Mouse (Mus musculus): Measurements from ENCODE around the gene 0610012G03Rik.

0610012G03Rik gene

DNA sequence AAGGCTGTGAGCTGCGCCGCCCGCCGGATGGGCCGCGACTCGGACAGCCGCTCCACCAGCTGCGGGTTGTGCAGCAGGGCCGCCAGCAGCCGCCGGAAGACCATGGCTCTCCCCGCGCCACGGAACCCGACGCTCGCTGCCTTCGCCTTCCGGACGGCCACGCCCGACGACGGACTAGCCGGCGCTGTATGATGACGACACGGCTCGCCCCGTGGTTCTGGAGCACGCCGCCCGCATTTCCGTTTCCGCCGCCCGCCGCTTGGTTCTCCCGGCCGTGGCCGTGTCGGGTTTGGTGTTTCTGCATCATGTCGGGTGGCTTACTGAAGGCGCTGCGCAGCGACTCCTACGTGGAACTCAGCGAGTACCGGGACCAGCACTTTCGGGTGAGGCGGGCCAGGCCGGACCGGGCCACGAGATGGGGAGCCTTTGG is at the start of gene 0610012G03Rik, which contains the start of gene Ncbp2:
Gene 0610012G03Rik (minus strand): TSS at position 150 of the 430 bp plus-strand sequence.
Gene Ncbp2 (plus strand): TSS at position 169 of the 430 bp plus-strand sequence.
- POLR2A ChIA-PET, result interaction anchor here (0.8 to 2.6 kb wide), 13 partner anchors 11 to 123 kb away, joined by 3 to 17 read pairs (median 5); partner anchors contain the start of gene Senp5 (in 3 of the 4)

DNA sequence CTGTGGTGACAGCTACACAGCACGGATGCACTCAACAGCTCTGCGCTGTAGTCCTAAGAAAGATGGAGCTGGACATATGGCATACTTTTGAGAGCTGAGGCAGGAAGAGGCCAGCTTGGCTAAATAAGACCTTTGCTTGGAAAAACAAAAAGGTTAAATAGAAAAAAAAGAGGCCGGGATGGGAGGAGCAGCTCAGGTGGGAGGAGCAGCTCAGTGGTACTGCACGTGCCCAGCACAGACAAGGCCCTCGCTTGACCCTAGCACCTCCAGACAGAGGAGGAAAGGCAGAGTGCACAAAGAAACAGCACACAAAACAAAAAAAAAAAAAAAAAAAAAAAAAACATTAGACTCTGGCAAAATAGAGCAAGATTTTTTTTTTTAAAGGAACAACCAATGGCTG is 48.1 kb upstream of the 0610012G03Rik start:
- ChIA-PET POLR2A (interaction anchor here in 3 of 4 experiments (0.5 to 1.2 kb wide), 10 partner anchors 10 to 105 kb away, joined by 3 to 7 read pairs (median 3); no protein-coding TSS in a partner anchor), CTCF (interaction anchor here (0.6 to 0.9 kb wide), 8 partner anchors 12 to 1435 kb away, joined by 3 to 4 read pairs (median 3); no protein-coding TSS in a partner anchor)

More for the DNA sequence above, at the start of gene 0610012G03Rik, which contains the start of gene Ncbp2:
- CTCF ChIA-PET, result interaction anchor here in 2 of 4 experiments (0.6 to 1.3 kb wide), 2 partner anchors 33 to 323 kb away, joined by 3 read pairs; partner anchors contain the start of gene Smco1 (in 1 of the 2)

DNA sequence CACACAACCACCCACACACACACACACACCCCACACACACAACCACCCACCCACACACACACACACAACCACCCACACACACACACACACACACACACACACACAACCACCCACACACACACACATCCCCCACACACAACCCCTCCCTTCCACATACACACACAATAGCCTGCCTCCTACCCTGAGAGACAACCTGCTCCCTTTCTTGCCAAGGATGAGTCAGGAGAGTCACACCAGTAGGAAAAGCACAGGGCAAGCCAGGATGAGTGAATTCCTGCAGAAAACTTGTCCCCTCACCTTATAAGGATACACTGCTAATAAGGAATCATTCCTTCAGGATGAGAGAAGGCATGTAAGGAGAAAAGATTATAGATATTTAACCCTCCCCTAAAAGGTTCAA is 45.7 kb upstream of the 0610012G03Rik start:
- ChIA-PET POLR2A (interaction anchor here in 1 of 4 experiments (1.8 kb wide), 1 partner anchor 10 kb away, joined by 6 read pairs; no protein-coding TSS in a partner anchor), CTCF (no interaction called here)

DNA sequence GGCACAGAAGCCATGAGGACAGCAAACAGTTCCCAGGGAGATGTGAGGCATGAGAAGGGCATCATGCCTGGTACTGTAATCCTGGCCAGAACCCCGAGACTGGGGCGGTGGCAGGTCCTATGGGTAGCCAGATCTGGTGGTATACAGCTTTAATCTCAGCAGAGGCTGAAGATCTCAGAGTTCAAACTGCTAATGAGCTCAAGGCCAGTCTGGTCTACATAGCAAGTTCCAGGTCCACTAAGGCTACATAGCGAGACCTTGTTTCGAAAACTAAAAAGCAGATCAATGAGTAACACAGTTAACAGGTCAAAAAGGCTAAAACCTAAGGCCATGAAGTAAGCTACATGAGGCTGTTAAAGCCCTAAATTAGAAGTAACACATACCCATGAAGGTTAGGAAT is 44.9 kb upstream of the 0610012G03Rik start:
- ChIA-PET POLR2A (interaction anchor here in 3 of 4 experiments (0.5 to 2.6 kb wide), 7 partner anchors 9 to 30 kb away, joined by 3 to 32 read pairs (median 6); partner anchors contain the start of gene Senp5 (in 3 of the 3)), CTCF (interaction anchor here in 2 of 4 experiments (0.5 to 1.6 kb wide), 3 partner anchors 9 to 50 kb away, joined by 3 to 9 read pairs (median 4); partner anchors contain the start of gene Senp5 (in 1 of the 2))

DNA sequence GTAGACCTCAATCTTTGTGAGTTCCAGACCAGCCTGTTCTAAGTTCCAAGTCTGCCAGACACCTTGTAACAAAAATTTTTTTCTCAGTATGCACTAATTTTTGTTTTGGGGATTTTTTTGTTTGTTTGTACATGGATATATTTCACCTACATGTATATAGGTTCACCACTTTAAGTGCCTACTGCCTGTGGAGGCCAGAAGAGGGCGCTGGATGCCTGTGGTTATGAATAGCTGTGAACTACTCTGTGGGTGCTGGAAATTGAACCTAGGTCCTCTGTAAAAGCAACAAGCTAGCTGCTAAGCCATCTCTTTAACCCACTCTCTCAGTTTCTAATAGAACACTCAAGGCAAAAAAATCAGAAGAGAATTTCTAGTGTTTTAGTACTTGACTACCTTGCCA is 43.7 kb upstream of the 0610012G03Rik start:
- POLR2A ChIA-PET, result interaction anchor here (0.5 to 2.6 kb wide), 10 partner anchors 8 to 29 kb away, joined by 3 to 32 read pairs (median 4); partner anchors contain the start of gene Senp5 (in 4 of the 4)
- CTCF ChIA-PET, result interaction anchor here (0.6 to 1.6 kb wide), 20 partner anchors 8 to 226 kb away, joined by 3 to 12 read pairs (median 3); partner anchors contain the start of gene Senp5 (in 2 of the 4)

DNA sequence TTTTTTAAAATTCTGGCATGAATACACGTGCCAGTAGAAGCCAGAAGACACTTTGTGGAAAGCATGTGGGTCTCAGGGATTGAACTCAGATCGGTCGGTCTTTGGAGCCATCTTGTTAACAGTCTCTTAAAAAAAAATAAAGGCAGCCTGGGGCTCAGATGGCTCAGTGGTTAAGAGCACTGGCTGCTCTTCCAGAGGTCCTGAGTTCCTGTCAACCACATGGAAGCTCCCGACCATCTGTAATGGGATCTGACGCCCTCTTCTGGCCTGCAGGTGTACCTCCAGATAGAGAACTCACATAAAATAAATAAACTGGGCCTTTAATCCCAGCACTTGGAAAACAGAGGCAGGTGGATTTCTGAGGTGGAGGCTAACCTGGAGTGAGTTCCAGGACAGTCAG is 32.7 kb upstream of the 0610012G03Rik start:
- POLR2A ChIA-PET, result interaction anchor here in 3 of 4 experiments (0.7 to 2.1 kb wide), 9 partner anchors 9 to 1203 kb away, joined by 3 to 18 read pairs (median 4); partner anchors contain the start of gene Senp5 (in 1 of the 3)
- CTCF ChIA-PET, result interaction anchor here (0.5 to 1.6 kb wide), 41 partner anchors 8 to 1491 kb away, joined by 3 to 15 read pairs (median 4); partner anchors contain the start of genes Pigz (in 1 of the 4), Senp5 (in 1 of the 4) and Slc51a (in 1 of the 4)

DNA sequence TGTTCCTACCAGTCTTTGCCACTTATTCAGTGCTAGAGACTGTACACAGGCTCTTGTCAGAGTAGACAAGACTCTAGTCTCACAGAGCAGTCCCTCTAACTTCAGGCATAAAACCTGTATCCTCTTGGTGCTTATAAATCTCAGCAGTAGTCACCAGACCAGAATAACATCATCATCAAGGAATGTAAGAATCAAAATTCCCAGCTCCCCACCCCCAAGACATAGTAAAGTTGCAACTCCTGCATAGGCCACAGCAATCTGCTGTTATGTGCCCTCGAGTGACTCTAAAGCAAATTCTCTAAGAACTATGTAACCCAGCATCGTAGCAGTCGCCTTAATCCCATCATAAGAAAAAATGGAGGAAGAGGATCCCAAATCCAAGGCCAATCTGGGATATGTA is 31.2 kb upstream of the 0610012G03Rik start:
- ChIA-PET POLR2A (no interaction called here), CTCF (no interaction called here)

DNA sequence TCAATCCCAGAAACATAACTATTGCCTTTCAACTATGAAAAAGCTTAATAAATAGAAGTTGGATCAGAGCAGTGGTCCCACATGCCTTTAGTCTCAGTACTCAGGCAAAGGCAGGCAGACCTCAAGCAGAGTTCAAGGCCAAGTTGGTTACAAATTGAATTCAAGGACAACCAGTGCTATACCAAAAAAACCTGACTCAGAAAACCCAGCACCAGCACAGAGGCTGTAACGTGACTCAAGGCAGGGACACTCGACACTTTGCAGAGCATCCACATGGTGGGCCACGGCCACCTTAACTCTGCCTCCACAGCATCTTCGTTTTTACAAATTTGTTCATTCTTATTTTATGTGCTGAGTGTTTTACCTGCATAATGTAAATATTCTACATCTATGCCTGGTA is 27.0 kb upstream of the 0610012G03Rik start:
- CTCF ChIA-PET, result no interaction called here

DNA sequence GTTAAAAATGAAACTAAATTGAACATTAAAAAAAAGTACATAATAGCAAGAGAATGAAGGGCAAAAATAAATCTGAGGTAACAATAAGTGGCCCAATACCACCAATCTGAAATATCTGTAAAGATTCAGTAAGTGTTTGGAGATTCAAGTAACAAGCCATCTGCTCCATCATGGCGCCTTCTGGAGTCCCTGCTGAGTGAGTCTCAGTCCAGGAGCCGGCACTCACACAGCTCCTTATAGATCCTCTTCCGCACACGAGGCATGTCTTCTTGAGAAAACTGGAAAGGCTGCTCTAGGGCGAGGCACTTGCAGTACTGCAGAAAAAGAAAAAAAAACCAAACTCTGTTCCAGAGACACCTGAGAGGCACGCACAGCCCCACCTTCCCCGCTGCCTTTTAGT is 14.9 kb upstream of the 0610012G03Rik start:
- ChIA-PET CTCF (interaction anchor here in 3 of 4 experiments (0.6 to 1.5 kb wide), 4 partner anchors 18 to 343 kb away, joined by 3 to 5 read pairs (median 4); no protein-coding TSS in a partner anchor), POLR2A (interaction anchor here in 3 of 4 experiments (0.8 to 1.4 kb wide), 6 partner anchors 8 to 1630 kb away, joined by 3 to 4 read pairs (median 3); no protein-coding TSS in a partner anchor)

More for the DNA sequence above, 27.0 kb upstream of the 0610012G03Rik start:
- POLR2A ChIA-PET, result interaction anchor here in 1 of 4 experiments (0.7 kb wide), 1 partner anchor 1942 kb away, joined by 4 read pairs; no protein-coding TSS in a partner anchor

DNA sequence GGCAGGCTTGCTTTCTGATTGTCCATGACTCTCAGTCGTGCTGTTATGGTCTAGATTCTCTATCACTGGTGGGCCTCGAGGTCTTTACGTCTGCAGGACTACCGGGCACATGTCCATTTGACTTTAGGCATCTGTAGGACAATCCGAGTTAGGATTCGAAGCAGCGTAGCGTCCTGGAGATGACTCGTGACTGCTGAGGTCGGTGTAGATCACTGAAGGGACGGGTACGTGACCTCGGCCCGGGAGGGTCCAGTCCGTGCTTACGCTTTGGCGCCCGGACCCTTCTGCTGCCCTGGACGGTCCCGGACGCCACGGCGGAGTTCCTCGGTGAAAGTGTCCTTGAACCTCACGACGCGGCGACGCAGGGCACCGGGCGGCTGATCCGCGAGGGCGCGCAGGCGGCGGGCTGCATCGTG is 385 bp downstream of the 0610012G03Rik start:
- CTCF ChIA-PET, result interaction anchor here in 2 of 4 experiments (0.6 to 1.3 kb wide), 2 partner anchors 33 to 324 kb away, joined by 3 read pairs; partner anchors contain the start of gene Smco1 (in 1 of the 2)

DNA sequence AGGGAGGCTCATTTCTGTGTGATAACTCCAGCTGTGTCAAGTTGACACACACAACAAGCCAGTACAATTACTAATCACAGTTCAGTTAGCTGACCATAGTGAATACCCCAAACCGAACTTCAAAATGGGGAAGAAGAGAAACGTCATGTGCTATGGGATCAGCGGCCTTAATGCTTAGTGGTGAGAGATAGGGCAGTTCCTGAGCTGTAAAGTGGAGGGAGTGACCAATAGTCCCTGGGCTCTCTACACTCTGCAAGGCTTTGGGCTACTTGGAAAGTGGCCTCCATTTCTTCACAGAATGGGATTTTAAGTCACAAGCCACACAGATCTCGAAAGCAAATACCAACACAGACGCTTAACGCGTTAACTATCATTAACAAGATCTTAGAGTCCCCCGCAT is 961 bp downstream of the 0610012G03Rik start:
- ChIA-PET POLR2A (interaction anchor here (0.6 to 2.6 kb wide), 24 partner anchors 11 to 153 kb away, joined by 3 to 17 read pairs (median 4); partner anchors contain the start of genes Senp5 (in 3 of the 4), Cep19 (in 1 of the 4), Pigx (in 1 of the 4) and Pigz (in 1 of the 4)), CTCF (interaction anchor here in 1 of 4 experiments (1.3 kb wide), 1 partner anchor 34 kb away, joined by 3 read pairs; no protein-coding TSS in a partner anchor)

More for the DNA sequence above, 385 bp downstream of the 0610012G03Rik start:
- POLR2A ChIA-PET, result interaction anchor here (0.6 to 2.6 kb wide), 24 partner anchors 12 to 152 kb away, joined by 3 to 17 read pairs (median 4); partner anchors contain the start of genes Senp5 (in 3 of the 4), Cep19 (in 1 of the 4), Pigx (in 1 of the 4) and Pigz (in 1 of the 4)

DNA sequence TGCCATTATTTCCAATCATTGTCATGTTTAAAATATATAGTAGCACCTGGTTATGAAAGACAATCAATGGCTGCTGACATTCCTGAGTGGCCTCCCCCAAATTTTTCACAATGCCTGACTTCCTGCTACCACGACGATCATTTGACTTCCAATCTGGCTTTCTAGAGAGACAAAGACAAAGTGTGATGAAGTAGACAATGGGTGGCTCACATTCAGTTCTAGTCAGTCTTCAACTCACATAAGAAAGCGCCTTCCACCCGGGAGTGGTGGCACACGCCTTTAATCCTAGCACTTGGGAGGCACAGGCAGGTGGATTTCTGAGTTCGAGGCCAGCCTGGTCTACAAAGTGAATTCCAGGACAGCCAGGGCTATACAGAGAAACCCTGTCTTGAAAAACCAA is 2.3 kb downstream of the 0610012G03Rik start:
- ChIA-PET CTCF (interaction anchor here in 1 of 4 experiments (1.2 kb wide), 1 partner anchor 14 kb away, joined by 3 read pairs; no protein-coding TSS in a partner anchor), POLR2A (interaction anchor here in 3 of 4 experiments (2.2 to 2.6 kb wide), 4 partner anchors 14 to 57 kb away, joined by 8 to 17 read pairs (median 11); partner anchors contain the start of gene Senp5 (in 3 of the 3))

DNA sequence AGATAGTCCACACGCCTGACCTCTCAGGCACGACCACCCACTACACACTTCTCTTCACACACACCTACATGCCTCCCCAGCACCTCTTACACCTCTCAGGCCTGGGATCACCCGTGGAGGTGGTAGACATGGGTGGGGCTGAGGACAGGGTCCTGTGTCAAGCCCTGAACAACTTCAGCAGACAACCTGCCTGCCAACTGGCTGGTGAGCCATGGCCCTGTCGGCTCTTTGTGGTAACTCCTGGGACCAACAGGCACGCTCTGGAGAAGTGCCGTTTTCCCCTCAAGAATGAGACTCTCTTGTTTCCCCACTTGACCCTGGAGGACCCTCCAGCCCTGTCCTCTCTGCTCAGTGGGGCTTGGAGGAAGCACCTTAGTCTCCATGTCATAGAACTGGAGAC is 2.9 kb downstream of the 0610012G03Rik start:
- POLR2A ChIA-PET, result interaction anchor here in 2 of 4 experiments (1.1 to 3.1 kb wide), 6 partner anchors 11 to 133 kb away, joined by 3 to 45 read pairs (median 12); partner anchors contain the start of genes Pigz (in 2 of the 2) and Senp5 (in 1 of the 2)
- CTCF ChIA-PET, result interaction anchor here in 3 of 4 experiments (0.6 to 2.6 kb wide), 6 partner anchors 11 to 553 kb away, joined by 3 to 77 read pairs (median 10); partner anchors contain the start of genes Pigz (in 2 of the 3) and Meltf (in 1 of the 3)

DNA sequence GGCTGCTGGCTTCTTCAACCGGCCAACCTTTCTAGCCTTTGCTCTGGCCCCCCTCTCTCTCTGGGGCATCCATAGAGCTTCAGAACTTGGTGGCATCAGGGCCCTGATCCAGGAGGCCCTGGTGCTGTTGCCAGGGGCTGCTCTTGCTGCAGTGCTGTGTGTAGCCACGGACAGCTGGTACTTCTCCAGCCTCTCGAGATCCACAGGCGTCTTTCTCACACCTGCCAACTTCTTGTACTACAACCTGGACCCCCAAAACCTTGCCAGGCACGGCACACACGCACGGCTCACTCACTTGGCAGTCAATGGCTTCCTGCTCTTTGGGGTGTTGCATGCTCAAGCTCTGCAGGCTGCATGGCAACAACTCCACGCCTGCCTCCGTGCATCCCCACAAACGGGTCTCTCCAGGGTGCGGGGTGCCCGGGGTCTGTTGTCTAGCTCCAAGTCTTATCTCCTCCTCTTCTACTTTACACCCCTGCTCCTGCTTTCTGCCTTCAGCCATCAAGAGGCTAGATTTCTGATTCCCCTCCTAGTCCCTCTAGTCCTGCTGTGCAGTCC is 3.5 kb downstream of the 0610012G03Rik start:
- ChIA-PET POLR2A (interaction anchor here in 3 of 4 experiments (0.6 to 3.1 kb wide), 24 partner anchors 11 to 663 kb away, joined by 3 to 45 read pairs (median 4); partner anchors contain the start of genes Pigz (in 3 of the 3), Senp5 (in 2 of the 3), Cep19 (in 1 of the 3) and Pigx (in 1 of the 3)), CTCF (interaction anchor here (0.5 to 2.6 kb wide), 49 partner anchors 11 to 553 kb away, joined by 3 to 77 read pairs (median 5); partner anchors contain the start of genes Pigz (in 4 of the 4), Meltf (in 1 of the 4) and Senp5 (in 1 of the 4))

DNA sequence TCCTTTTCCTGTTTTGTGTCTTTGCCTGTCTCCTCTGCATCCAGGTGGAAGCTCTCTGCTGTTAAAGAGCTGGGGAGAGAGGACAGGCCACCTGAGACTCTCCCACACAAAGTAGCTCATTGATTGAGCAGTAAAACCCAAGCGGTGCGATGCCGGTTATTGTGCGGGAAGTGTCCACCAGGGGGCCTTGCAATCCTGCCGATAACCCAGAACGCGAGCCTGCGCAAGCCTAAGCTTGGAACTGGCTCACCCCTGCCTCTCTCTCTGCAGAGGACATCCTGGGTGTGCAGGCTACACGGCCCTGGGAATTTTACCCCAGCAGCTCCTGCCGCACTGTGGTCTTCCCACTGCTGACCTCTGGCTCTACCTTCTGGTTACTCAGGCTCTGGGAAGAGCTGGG is 4.3 kb downstream of the 0610012G03Rik start:
- ChIA-PET CTCF (interaction anchor here (0.5 to 2.6 kb wide), 78 partner anchors 9 to 694 kb away, joined by 3 to 77 read pairs (median 4); partner anchors contain the start of genes Pigz (in 4 of the 4), Senp5 (in 3 of the 4) and Meltf (in 1 of the 4)), POLR2A (interaction anchor here in 3 of 4 experiments (0.6 to 3.1 kb wide), 46 partner anchors 10 to 698 kb away, joined by 3 to 45 read pairs (median 3); partner anchors contain the start of genes Pigz (in 3 of the 3), Senp5 (in 2 of the 3), Cep19 (in 1 of the 3) and Fbxo45 (in 1 of the 3))

DNA sequence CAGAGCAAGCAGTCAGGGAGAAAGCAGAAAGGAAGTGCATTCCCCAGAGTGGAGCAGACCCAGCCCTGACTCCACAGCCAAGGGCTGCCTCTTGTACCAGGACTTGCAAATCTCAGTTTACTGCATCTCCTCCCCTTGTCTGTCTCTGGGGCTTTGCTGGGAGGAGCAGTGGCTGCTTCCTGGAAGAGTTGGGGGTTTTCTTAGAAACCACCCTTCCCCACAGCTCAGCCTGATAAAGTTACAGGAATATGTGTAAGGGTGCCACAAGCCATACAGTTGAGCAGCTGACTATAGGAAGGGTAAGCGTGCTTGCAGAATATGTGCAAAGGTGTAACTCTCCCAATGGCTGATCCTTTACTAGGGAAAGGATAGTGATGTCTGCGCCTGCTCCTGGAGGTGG is 7.7 kb downstream of the 0610012G03Rik start:
- ChIA-PET POLR2A (no interaction called here), CTCF (interaction anchor here in 2 of 4 experiments (0.5 to 1.0 kb wide), 5 partner anchors 8 to 1299 kb away, joined by 3 to 9 read pairs (median 4); no protein-coding TSS in a partner anchor)

DNA sequence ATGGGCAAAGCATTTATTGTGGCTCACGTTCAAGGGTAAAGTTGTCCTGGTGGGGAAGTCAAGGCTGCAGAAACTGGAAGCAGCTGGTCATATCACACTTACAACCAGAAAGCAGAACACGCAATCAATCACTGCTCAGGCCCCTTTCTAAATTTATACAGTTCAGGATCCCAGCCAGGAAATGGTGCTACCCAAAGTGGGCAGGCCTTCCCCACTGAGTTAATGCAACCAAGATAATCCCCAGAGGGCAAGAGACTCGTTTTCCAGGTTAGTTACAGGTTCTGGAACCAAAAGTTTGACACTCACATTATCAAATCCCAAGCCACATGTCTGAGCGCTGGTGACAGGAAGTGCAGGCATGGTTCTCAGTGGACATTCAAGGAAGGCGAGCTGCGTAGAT is 9.4 kb downstream of the 0610012G03Rik start:
- ChIA-PET POLR2A (no interaction called here), CTCF (interaction anchor here in 1 of 4 experiments (0.6 to 0.8 kb wide), 2 partner anchors 64 to 674 kb away, joined by 3 to 5 read pairs; no protein-coding TSS in a partner anchor)

All from embryonic stem cell, embryonic (primary cell).